Mouse (Mus musculus): ENCODE results near the gene Palm2. TPM values are rescaled to one million over a fixed set of nuclear protein-coding genes. Genes with fewer than 3 reads are reported as not detected.

Palm2 gene
- polyA plus RNA-seq, 1 experiment from 2014 or later: 7.5 TPM

DNA sequence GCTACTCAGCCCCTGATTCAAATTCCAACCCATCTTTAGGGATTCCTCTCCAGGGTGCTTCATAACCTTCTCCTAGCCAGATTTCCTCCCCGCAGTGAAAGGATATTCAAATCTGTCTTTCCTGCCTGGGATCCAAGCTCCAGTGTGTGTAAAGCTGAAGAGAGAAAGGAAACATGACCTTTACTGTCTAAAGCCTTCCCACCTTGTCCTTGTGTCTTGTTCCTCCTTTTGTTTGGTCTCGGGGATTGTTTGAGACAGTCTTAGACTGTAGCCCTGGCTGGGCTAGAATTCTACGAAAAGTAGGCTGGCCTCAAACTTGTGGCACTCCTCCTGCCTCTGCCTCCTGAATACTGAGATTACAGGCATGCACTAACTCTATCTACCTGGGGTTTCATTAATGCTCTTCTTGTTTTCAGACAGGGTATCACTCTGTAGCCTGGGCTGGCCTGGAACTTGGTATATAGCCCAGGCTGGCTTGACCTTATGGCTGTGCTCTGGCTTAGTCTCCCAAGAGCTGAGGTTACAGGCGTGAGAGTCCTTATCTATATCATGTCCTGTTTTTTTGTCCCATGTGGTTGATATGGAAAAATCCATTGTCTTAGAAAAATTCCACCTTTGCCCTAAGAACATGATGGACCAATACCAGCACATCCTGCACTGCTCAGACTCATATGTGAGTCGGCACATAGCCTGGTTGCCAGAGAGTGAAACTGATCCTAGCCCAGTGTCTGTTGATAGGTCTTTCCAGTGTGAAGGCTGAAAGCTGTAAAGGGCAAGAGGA is 260.5 kb downstream of the Palm2 start:
- Histone ChIP-seq H3K9ac (no peak overlapping the region), H3K36me3 (ENCODE audit: insufficient read depth) (peaks cover 23% of the 10 kb centered on the region), H3K27ac (ENCODE audit: low read depth) (no peak overlapping the region), H3K4me2 (no peak overlapping the region), H3K4me1 (ENCODE audit: insufficient read depth) (no peaks in the 10 kb centered on the region), H3K4me3 (ENCODE audit: low read depth, low read length) (no peak overlapping the region), H3K27me3 (ENCODE audit: insufficient read depth, low read length) (no peaks in the 10 kb centered on the region), H3K9me3 (ENCODE audit: low read depth, low read length) (no peaks in the 10 kb centered on the region)
- WGBS: 79% methylated on average over 5 of the region's 5 CpGs
- ATAC-seq (ENCODE audit: insufficient read depth) (no peak), DNase-seq (no peak)
- TF ChIP-seq CTCF (IDR thresholded peaks at IDR 0.05; ENCODE audit: low read depth): no peak

DNA sequence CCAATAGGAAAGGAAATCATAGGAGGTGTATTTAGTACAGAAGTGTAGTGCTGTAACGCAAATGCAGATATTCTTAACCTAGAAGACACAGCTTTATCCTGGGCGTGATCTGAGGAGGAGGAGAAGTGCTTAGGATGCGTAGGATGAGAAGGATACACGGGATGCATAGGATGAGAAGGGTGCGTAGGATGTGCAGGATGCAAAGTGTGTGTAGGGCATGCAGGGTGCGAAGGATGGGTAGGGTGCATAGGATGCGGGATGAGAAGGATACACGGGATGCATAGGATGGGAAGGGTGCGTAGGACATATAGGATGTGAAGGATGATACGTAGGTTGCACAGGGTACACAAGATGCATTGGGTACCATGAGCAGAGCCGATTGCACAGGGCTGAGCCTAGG is 262.9 kb downstream of the Palm2 start:
- 95% methylated on average over 11 of the region's 11 CpGs for WGBS
- H3K9ac ChIP-seq: no peak overlapping the region
- H3K27ac ChIP-seq (ENCODE audit: low read depth): no peak overlapping the region
- no peaks in the 10 kb centered on the region for H3K27me3 ChIP-seq (ENCODE audit: insufficient read depth, low read length)
- 0 out of 2 replicates have a peak, but pooled peaks cover 9% of the 10 kb centered on the region for H3K36me3 ChIP-seq (ENCODE audit: insufficient read depth)
- ATAC-seq (ENCODE audit: insufficient read depth) (no peak), DNase-seq (no peak)
- TF ChIP-seq CTCF (IDR thresholded peaks at IDR 0.05; ENCODE audit: low read depth): no peak
- H3K9me3 ChIP-seq (ENCODE audit: low read depth, low read length): no peaks in the 10 kb centered on the region
- no peaks in the 10 kb centered on the region for H3K4me1 ChIP-seq (ENCODE audit: insufficient read depth)
- H3K4me2 ChIP-seq: no peak overlapping the region
- no peak overlapping the region for H3K4me3 ChIP-seq (ENCODE audit: low read depth, low read length)

GRCm38 (mm10) chr4:57697918-57698611 is 264.0 kb downstream of the Palm2 start:
- no peak for TF ChIP-seq CTCF (IDR thresholded peaks at IDR 0.05; ENCODE audit: low read depth)
- no peak overlapping the region for H3K9ac ChIP-seq
- no peak overlapping the region for H3K4me3 ChIP-seq (ENCODE audit: low read depth, low read length)
- H3K9me3 ChIP-seq (ENCODE audit: low read depth, low read length): no peaks in the 10 kb centered on the region
- H3K4me1 ChIP-seq (ENCODE audit: insufficient read depth): no peaks in the 10 kb centered on the region
- H3K27ac ChIP-seq (ENCODE audit: low read depth): no peak overlapping the region
- no peaks in the 10 kb centered on the region for H3K27me3 ChIP-seq (ENCODE audit: insufficient read depth, low read length)
- ATAC-seq (ENCODE audit: insufficient read depth) (no peak), DNase-seq (no peak)
- 0 out of 2 replicates have a peak, but pooled peaks cover 9% of the 10 kb centered on the region for H3K36me3 ChIP-seq (ENCODE audit: insufficient read depth)
- H3K4me2 ChIP-seq: no peak overlapping the region
- WGBS: 83% methylated on average over 12 of the region's 12 CpGs

DNA sequence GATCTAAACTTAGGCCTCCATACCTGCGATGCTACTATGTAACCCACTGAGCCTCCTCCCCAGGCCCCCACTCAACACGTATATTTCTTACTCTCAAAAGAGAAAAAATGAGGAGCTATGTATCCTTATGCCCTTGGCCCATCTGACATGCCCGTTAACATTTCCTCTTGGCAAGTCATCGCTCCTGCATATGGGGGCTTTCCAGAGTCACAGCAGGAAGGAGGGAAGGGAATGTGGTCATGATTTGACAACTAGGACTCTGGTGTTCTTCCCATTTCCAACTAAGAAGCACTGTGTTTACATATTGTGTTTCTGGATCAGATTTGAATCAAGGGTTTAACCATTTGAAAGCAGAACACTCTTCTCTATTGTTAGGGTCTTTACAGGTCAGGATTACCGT is 267.5 kb downstream of the Palm2 start:
- Histone ChIP-seq H3K9me3 (ENCODE audit: low read depth, low read length) (no peaks in the 10 kb centered on the region), H3K36me3 (ENCODE audit: insufficient read depth) (no peaks in the 10 kb centered on the region), H3K4me3 (ENCODE audit: low read depth, low read length) (no peak overlapping the region), H3K4me2 (no peak overlapping the region), H3K27me3 (ENCODE audit: insufficient read depth, low read length) (no peaks in the 10 kb centered on the region), H3K4me1 (ENCODE audit: insufficient read depth) (no peaks in the 10 kb centered on the region), H3K9ac (no peak overlapping the region), H3K27ac (ENCODE audit: low read depth) (no peak overlapping the region)
- DNase-seq (no peak), ATAC-seq (ENCODE audit: insufficient read depth) (no peak)
- no peak for TF ChIP-seq CTCF (IDR thresholded peaks at IDR 0.05; ENCODE audit: low read depth)
- 78% methylated on average over 5 of the region's 5 CpGs for WGBS

DNA sequence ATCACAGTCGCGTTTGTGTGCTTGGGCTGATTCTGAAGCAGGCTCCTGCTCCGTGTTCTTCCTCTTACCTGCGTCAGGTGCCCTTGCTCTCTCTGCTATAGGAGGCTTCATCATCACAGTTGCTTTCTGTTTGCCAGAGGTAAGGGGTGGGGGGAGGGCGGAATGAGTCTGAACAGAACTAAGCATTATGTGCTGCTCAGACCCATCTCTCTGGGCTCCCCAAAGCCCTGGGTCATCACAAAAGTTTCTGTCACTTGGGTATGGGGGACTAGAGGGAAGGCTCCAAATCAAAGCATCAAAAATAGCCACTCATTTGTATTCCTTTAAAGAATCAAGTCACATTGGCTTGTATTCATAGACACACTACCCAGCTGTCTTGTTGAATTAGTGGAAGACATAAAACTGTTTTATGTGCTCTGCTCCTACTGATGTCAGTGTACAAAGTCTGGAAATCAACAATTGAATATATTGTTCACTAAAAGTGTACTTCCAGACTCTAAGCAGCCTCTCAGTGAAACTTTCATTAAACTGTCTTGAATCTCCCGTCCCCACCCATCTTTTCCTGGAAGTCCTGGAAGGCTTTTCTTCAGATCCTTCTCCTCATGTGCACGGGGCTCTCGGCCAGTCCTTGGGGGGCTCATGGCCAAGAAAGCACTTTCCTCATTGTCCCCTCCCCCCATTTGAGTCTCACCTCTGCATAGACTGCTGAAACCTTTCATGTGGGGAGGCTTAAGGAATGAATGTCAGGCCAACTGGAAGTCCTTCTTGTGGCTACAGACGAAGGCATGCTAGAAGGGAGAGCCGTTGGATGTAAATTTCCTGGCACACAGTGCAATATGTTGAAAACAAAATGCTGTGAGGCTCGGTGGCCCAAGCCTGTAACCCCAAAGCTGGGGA is 269.8 kb downstream of the Palm2 start:
- H3K4me1 ChIP-seq (ENCODE audit: insufficient read depth): no peaks in the 10 kb centered on the region
- H3K4me3 ChIP-seq (ENCODE audit: low read depth, low read length): no peak overlapping the region
- H3K36me3 ChIP-seq (ENCODE audit: insufficient read depth): no peaks in the 10 kb centered on the region
- no peak overlapping the region for H3K27ac ChIP-seq (ENCODE audit: low read depth)
- no peaks in the 10 kb centered on the region for H3K9me3 ChIP-seq (ENCODE audit: low read depth, low read length)
- ATAC-seq (ENCODE audit: insufficient read depth) (no peak), DNase-seq (no peak)
- 74% methylated on average over 11 of the region's 11 CpGs for WGBS
- no peak for TF ChIP-seq CTCF (IDR thresholded peaks at IDR 0.05; ENCODE audit: low read depth)
- no peak overlapping the region for H3K9ac ChIP-seq
- H3K4me2 ChIP-seq: no peak overlapping the region
- H3K27me3 ChIP-seq (ENCODE audit: insufficient read depth, low read length): no peaks in the 10 kb centered on the region

DNA sequence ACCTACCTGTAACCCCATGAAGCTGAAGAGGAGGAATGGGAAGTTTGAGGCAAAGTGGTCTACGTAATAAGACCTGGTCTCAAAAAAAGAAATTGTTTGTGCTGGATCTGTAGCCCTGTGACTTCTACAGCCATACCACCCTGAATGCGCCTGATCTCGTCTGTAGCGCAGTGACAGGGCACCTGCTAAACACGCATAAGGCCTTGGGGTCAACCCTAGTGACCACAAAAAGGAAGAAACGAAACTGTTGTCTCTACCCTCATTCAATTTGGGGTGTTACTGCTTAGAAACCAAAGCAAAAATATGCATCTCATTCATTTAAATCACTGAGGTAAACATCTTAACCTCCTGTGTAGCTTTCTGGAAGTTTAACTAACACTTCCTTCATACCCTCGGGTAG is 270.5 kb downstream of the Palm2 start:
- Histone ChIP-seq H3K4me1 (ENCODE audit: insufficient read depth) (no peaks in the 10 kb centered on the region), H3K27ac (ENCODE audit: low read depth) (no peak overlapping the region), H3K9me3 (ENCODE audit: low read depth, low read length) (no peaks in the 10 kb centered on the region), H3K27me3 (ENCODE audit: insufficient read depth, low read length) (no peaks in the 10 kb centered on the region), H3K4me3 (ENCODE audit: low read depth, low read length) (no peak overlapping the region), H3K9ac (no peak overlapping the region), H3K36me3 (ENCODE audit: insufficient read depth) (peaks cover under 1% of the 10 kb centered on the region; the same call in 1 of the 2 replicates), H3K4me2 (no peak overlapping the region)
- TF ChIP-seq CTCF (IDR thresholded peaks at IDR 0.05; ENCODE audit: low read depth): no peak
- DNase-seq (no peak), ATAC-seq (ENCODE audit: insufficient read depth) (no peak)
- 90% methylated on average over 7 of the region's 7 CpGs for WGBS

DNA sequence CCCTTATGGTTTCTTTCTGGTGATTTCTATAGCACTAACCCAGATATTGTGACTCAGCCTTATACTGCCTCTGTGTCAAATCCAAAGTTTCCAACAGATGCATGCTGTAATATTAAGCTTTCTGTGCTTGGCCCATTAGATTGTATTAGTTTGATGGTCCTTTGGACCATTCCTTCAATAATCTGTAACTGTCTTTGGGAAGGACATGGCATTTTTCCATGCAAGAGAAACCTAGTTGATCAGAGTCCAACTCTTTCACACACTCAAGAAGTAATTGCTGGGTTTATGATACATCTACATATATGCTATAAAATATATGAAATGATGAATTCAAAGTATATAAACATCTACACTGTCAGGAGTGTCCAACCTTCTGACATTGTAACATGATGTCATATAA is 281.8 kb downstream of the Palm2 start:
- Histone ChIP-seq H3K4me3 (ENCODE audit: low read depth, low read length) (no peak overlapping the region), H3K4me2 (no peak overlapping the region), H3K27ac (ENCODE audit: low read depth) (no peak overlapping the region), H3K9ac (no peak overlapping the region), H3K36me3 (ENCODE audit: insufficient read depth) (no peaks in the 10 kb centered on the region), H3K27me3 (ENCODE audit: insufficient read depth, low read length) (no peaks in the 10 kb centered on the region), H3K4me1 (ENCODE audit: insufficient read depth) (no peaks in the 10 kb centered on the region), H3K9me3 (ENCODE audit: low read depth, low read length) (no peaks in the 10 kb centered on the region)
- ATAC-seq (ENCODE audit: insufficient read depth) (no peak), DNase-seq (no peak)
- no peak for TF ChIP-seq CTCF (IDR thresholded peaks at IDR 0.05; ENCODE audit: low read depth)
